Mouse (Mus musculus) midbrain, embryonic 12.5 days (tissue): Measurements from ENCODE around the gene Prrx2. TPM values are rescaled to one million over a fixed set of nuclear protein-coding genes. Genes with fewer than 3 reads are reported as not detected.

Experiments
- ATAC-seq: fragments of 200-750 bp; cut with Nextera tagmentation; 2 replicates; pipeline ENCODE4 v1.8.0; 2017; ENCODE audit warnings: low read depth, moderate TSS enrichment, moderate library complexity; ENCODE audit not compliant: low FRiP score
- H3K27ac ChIP-seq: fragments of 300-500 bp; sonication (generic); replicated peaks from 2 replicates; pipeline ENCODE4 v1.5.1; 2016; ENCODE audit warnings: mild to moderate bottlenecking
- H3K27me3 ChIP-seq: fragments of 300-500 bp; sonication (generic); 2 replicates; pipeline ENCODE4 v1.6.1; 2016; ENCODE audit warnings: mild to moderate bottlenecking
- H3K36me3 ChIP-seq: fragments of 300-500 bp; sonication (generic); 2 replicates; pipeline ENCODE4 v1.6.1; 2016
- H3K4me1 ChIP-seq: fragments of 300-500 bp; sonication (generic); 2 replicates; pipeline ENCODE4 v1.6.1; 2016
- H3K4me2 ChIP-seq: fragments of 300-500 bp; sonication (generic); replicated peaks from 2 replicates; pipeline ENCODE4 v1.6.1; 2016; ENCODE audit warnings: mild to moderate bottlenecking, moderate library complexity
- H3K4me3 ChIP-seq: fragments of 300-500 bp; sonication (generic); 2 replicates; pipeline ENCODE4 v1.5.1; 2016; ENCODE audit warnings: mild to moderate bottlenecking
- H3K9ac ChIP-seq: fragments of 300-500 bp; sonication (generic); replicated peaks from 2 replicates; pipeline ENCODE4 v1.6.1; 2016; ENCODE audit warnings: mild to moderate bottlenecking, moderate library complexity
- H3K9me3 ChIP-seq: fragments of 300-500 bp; sonication (generic); 2 replicates; pipeline ENCODE4 v1.6.1; 2016; ENCODE audit warnings: mild to moderate bottlenecking
- WGBS: fragments of 180-500 bp; shearing (Covaris S2); methylation state at CpG from one replicate; pipeline ENCODE4 v1.1.7; 2016; 5-methylcytosine and 5-hydroxymethylcytosine counted together
- polyA plus RNA-seq: library from polyadenylated mRNA; unstranded; fragments of >200 nt; fragmentation: Nextera tagmentation; extraction: Ambion mirVana; gene quantifications from 2 replicates; pipeline ENCODE4 v1.2.1, GENCODE M21; 2016

Gene Prrx2
- polyA plus RNA-seq, 1 experiment from 2014 or later = 24.9 TPM

GRCm38 (mm10) chr2:30875621-30876432 lies 41.1 kb downstream of the Prrx2 start:
- Histone ChIP-seq H3K36me3 (no peaks in the 10 kb centered on the region), H3K4me2 (no peak overlapping the region), H3K4me3 (no peak overlapping the region), H3K27me3 (no peaks in the 10 kb centered on the region), H3K4me1 (peaks cover 6% of the 10 kb centered on the region; the same call in 1 of the 2 replicates), H3K27ac (no peak overlapping the region), H3K9ac (no peak overlapping the region), H3K9me3 (no peaks in the 10 kb centered on the region)
- WGBS = 50% methylated on average over 11 of the region's 11 CpGs
- no peak for ATAC-seq

- H3K9ac ChIP-seq = no peak overlapping the region
- H3K9me3 ChIP-seq = no peaks in the 10 kb centered on the region
- 92% methylated on average over 15 of the region's 15 CpGs for WGBS
These were observed 44.7 kb downstream of the Prrx2 start for GRCm38 (mm10) chr2:30879481-30879880.

GRCm38 (mm10) chr2:30881215-30881614 lies 46.4 kb downstream of the Prrx2 start:
- no peaks in the 10 kb centered on the region for H3K36me3 ChIP-seq
- no peaks in the 10 kb centered on the region for H3K9me3 ChIP-seq
- no peaks in the 10 kb centered on the region for H3K27me3 ChIP-seq
- H3K27ac ChIP-seq = no peak overlapping the region
- WGBS = 90% methylated on average over 7 of the region's 7 CpGs
- H3K4me1 ChIP-seq = peaks cover 3% of the 10 kb centered on the region; the same call in 1 of the 2 replicates
- H3K9ac ChIP-seq = no peak overlapping the region
- no peak overlapping the region for H3K4me3 ChIP-seq
- no peak for ATAC-seq
- H3K4me2 ChIP-seq = no peak overlapping the region

More at GRCm38 (mm10) chr2:30879481-30879880, 44.7 kb downstream of the Prrx2 start:
- no peak for ATAC-seq
- H3K4me3 ChIP-seq = no peak overlapping the region
- no peaks in the 10 kb centered on the region for H3K36me3 ChIP-seq
- H3K27ac ChIP-seq = no peak overlapping the region
- H3K4me1 ChIP-seq = peaks cover 3% of the 10 kb centered on the region; the same call in 1 of the 2 replicates
- no peak overlapping the region for H3K4me2 ChIP-seq
- H3K27me3 ChIP-seq = no peaks in the 10 kb centered on the region

GRCm38 (mm10) chr2:30884852-30885373 lies 50.1 kb downstream of the Prrx2 start:
- H3K4me2 ChIP-seq = no peak overlapping the region
- no peaks in the 10 kb centered on the region for H3K4me1 ChIP-seq
- H3K9me3 ChIP-seq = no peaks in the 10 kb centered on the region
- no peak overlapping the region for H3K4me3 ChIP-seq
- 87% methylated on average over 4 of the region's 4 CpGs for WGBS
- H3K9ac ChIP-seq = no peak overlapping the region
- ATAC-seq = no peak
- H3K36me3 ChIP-seq = no peaks in the 10 kb centered on the region
- H3K27me3 ChIP-seq = no peaks in the 10 kb centered on the region; the same call in 1 of the 2 replicates
- H3K27ac ChIP-seq = no peak overlapping the region

- H3K27me3 ChIP-seq = no peaks in the 10 kb centered on the region; the same call in 1 of the 2 replicates
- no peak overlapping the region for H3K9ac ChIP-seq
- H3K4me2 ChIP-seq = no peak overlapping the region
- no peaks in the 10 kb centered on the region for H3K36me3 ChIP-seq
- H3K4me1 ChIP-seq = no peaks in the 10 kb centered on the region
- no peak overlapping the region for H3K27ac ChIP-seq
- no peak overlapping the region for H3K4me3 ChIP-seq
- ATAC-seq = no peak
- WGBS = 64% methylated on average over 9 of the region's 9 CpGs
- H3K9me3 ChIP-seq = no peaks in the 10 kb centered on the region
These were observed 50.8 kb downstream of the Prrx2 start for GRCm38 (mm10) chr2:30885453-30886163.

GRCm38 (mm10) chr2:30891002-30891401 lies 56.2 kb downstream of the Prrx2 start:
- no peak overlapping the region for H3K9ac ChIP-seq
- H3K4me2 ChIP-seq = no peak overlapping the region
- H3K4me3 ChIP-seq = no peak overlapping the region
- H3K27me3 ChIP-seq = no peaks in the 10 kb centered on the region; the same call in 1 of the 2 replicates
- no peaks in the 10 kb centered on the region for H3K36me3 ChIP-seq
- no peak overlapping the region for H3K27ac ChIP-seq
- H3K4me1 ChIP-seq = 0 out of 2 replicates have a peak, but pooled peaks cover 2% of the 10 kb centered on the region
- H3K9me3 ChIP-seq = no peaks in the 10 kb centered on the region
- no peak for ATAC-seq
- WGBS = 3% methylated on average over 3 of the region's 3 CpGs

- Histone ChIP-seq H3K27ac (no peak overlapping the region), H3K27me3 (no peaks in the 10 kb centered on the region; the same call in 1 of the 2 replicates), H3K4me2 (no peak overlapping the region), H3K9ac (no peak overlapping the region), H3K4me1 (0 out of 2 replicates have a peak, but pooled peaks cover 5% of the 10 kb centered on the region), H3K9me3 (no peaks in the 10 kb centered on the region), H3K4me3 (no peak overlapping the region), H3K36me3 (no peaks in the 10 kb centered on the region)
- 43% methylated on average over 6 of the region's 6 CpGs for WGBS
- no peak for ATAC-seq
These were observed 58.6 kb downstream of the Prrx2 start for GRCm38 (mm10) chr2:30893399-30893798.

- Histone ChIP-seq H3K4me2 (no peak overlapping the region), H3K36me3 (no peaks in the 10 kb centered on the region), H3K27ac (no peak overlapping the region), H3K4me1 (0 out of 2 replicates have a peak, but pooled peaks cover 5% of the 10 kb centered on the region), H3K9ac (no peak overlapping the region), H3K4me3 (no peak overlapping the region), H3K27me3 (no peaks in the 10 kb centered on the region; the same call in 1 of the 2 replicates), H3K9me3 (no peaks in the 10 kb centered on the region)
- ATAC-seq = no peak
- WGBS = 83% methylated on average over 7 of the region's 7 CpGs
These were observed 59.2 kb downstream of the Prrx2 start for GRCm38 (mm10) chr2:30893946-30894345.

- WGBS = 49% methylated on average over 6 of the region's 6 CpGs
- Histone ChIP-seq H3K27ac (no peak overlapping the region), H3K9ac (no peak overlapping the region), H3K4me3 (no peak overlapping the region), H3K27me3 (peaks cover 10% of the 10 kb centered on the region), H3K4me2 (no peak overlapping the region), H3K9me3 (no peaks in the 10 kb centered on the region), H3K36me3 (no peaks in the 10 kb centered on the region), H3K4me1 (peaks cover 5% of the 10 kb centered on the region)
- no peak for ATAC-seq
These were observed 62.5 kb downstream of the Prrx2 start for GRCm38 (mm10) chr2:30897291-30897690.

- H3K4me2 ChIP-seq = no peak overlapping the region
- H3K9ac ChIP-seq = no peak overlapping the region
- H3K27me3 ChIP-seq = peaks cover 14% of the 10 kb centered on the region
- no peak overlapping the region for H3K27ac ChIP-seq
- no peak for ATAC-seq
- peaks cover 18% of the 10 kb centered on the region for H3K4me1 ChIP-seq
- H3K36me3 ChIP-seq = no peaks in the 10 kb centered on the region
- H3K4me3 ChIP-seq = no peak overlapping the region
- no peaks in the 10 kb centered on the region for H3K9me3 ChIP-seq
- 87% methylated on average over 14 of the region's 14 CpGs for WGBS
These were observed 64.8 kb downstream of the Prrx2 start for GRCm38 (mm10) chr2:30899397-30900069.

- WGBS = 58% methylated on average over 6 of the region's 6 CpGs
- no peaks in the 10 kb centered on the region for H3K9me3 ChIP-seq
- H3K4me2 ChIP-seq = no peak overlapping the region
- no peak overlapping the region for H3K4me3 ChIP-seq
- no peak for ATAC-seq
- peaks cover 18% of the 10 kb centered on the region for H3K4me1 ChIP-seq
- no peak overlapping the region for H3K9ac ChIP-seq
- H3K36me3 ChIP-seq = no peaks in the 10 kb centered on the region
- no peak overlapping the region for H3K27ac ChIP-seq
- H3K27me3 ChIP-seq = peaks cover 14% of the 10 kb centered on the region
These were observed 66.9 kb downstream of the Prrx2 start for GRCm38 (mm10) chr2:30901646-30902160.
